Mouse (Mus musculus): ENCODE measurements around the gene Zswim8. TPM values are rescaled to one million over a fixed set of nuclear protein-coding genes. Genes with fewer than 3 reads are reported as not detected.

Zswim8 gene
- total and polyA plus RNA-seq, 3 experiments = 16.5 to 35.5 TPM; not detected in 1

DNA sequence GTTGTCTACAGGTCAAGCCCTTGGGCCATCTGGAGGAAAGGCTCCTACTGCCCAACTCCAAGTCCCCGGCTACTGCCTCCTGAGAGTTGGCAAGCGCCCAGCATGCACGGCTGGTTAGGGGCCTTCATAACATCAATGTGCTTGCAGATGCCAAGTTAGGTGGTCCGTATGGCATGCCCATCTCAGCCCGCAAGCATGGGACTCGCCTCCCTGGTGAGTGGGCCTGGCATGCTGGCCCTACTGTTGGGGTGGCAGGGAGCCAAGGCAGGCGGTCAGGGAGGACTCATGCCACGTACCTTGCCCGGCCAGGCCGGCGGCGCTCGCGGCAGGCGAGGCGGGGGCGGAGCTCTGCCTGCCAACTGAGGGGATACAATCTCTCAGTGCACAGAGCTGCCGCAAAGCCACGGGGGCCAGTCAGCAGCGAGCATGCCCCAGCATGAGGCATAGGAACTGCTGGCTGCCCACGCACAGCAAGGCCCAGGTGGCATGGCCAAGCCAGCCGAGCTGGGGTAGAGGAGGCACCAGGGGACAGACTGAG lies 50.1 kb downstream of the Zswim8 start:
- H3K36me3 ChIP-seq (ENCODE audit: control insufficient read depth in 1 of 2, insufficient read depth in 2 of 2, low read length in 2 of 2) = peaks cover 1 to 7% of the 10 kb centered on the region in 2 experiments; a peak in 3 of 4 replicates
- DNase-seq (ENCODE audit: low read depth, low spot score) = no peak
- no peak overlapping the region for H3K9ac ChIP-seq (ENCODE audit: control insufficient read depth, low read depth, low read length, poor library complexity, severe bottlenecking)

DNA sequence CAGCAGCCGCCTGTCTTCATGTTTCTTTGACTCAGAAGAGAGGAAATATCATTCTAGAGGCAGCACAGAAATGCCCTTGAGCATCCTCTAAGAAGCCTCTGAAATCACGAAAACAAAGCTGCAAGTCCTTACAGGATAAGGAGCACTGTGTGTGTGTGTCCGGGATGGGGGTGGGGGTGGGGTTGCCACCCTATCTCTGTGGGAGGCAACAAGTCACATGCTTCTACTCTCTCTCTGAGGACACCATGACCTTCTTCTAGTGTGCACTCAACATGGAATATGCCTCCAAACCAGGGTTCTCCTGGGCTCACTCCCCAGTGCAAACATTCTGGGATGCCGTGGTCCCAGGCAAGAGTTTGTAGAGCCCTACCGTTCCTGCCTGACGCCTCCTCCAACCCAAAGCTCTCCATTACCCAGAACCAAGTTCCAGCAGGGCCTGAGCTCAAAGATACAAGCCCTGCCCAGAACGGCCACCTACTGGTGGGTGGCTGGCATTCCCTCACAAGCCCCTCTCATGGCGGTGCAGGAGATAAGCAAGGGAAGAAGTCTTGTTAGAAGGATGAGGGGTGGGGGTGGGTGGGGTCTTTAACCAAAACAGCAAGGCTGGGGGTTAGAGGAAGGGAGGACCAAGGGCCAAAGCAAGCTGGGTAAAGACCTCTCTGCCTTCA lies 51.5 kb downstream of the Zswim8 start:
- Histone ChIP-seq H3K36me3 (ENCODE audit: control insufficient read depth in 1 of 2, insufficient read depth in 2 of 2, low read length in 2 of 2) (peaks cover 1 to 4% of the 10 kb centered on the region in 2 experiments; a peak in 3 of 4 replicates), H3K4me1 (ENCODE audit: control insufficient read depth in 1 of 2, insufficient read depth in 2 of 2, low read length in 2 of 2) (no peaks in the 10 kb centered on the region), H3K79me2 (ENCODE audit: control insufficient read depth, insufficient read depth, low read length, poor library complexity) (no peaks in the 10 kb centered on the region)

More for the DNA sequence above, 50.1 kb downstream of the Zswim8 start:
- H3K4me1 ChIP-seq (ENCODE audit: control insufficient read depth in 1 of 2, insufficient read depth in 2 of 2, low read length in 2 of 2) = peaks cover 0 to 3% of the 10 kb centered on the region in 2 experiments; a peak in 2 of 4 replicates
- H3K27ac ChIP-seq (ENCODE audit: control insufficient read depth, low read depth, low read length) = no peak overlapping the region
- H3K79me2 ChIP-seq (ENCODE audit: control insufficient read depth, insufficient read depth, low read length, poor library complexity) = no peaks in the 10 kb centered on the region
- H3K9me3 ChIP-seq (replicated peaks; ENCODE audit: insufficient read depth, low read length) = no peaks in the 10 kb centered on the region
- TF ChIP-seq NELFE (IDR thresholded peaks at IDR 0.05; ENCODE audit: low read depth, low read length) = no peak
- no peaks in the 10 kb centered on the region for H3K27me3 ChIP-seq (ENCODE audit: control insufficient read depth in 1 of 2, insufficient read depth in 2 of 2, low read length in 2 of 2)
- no peak overlapping the region for H3K4me3 ChIP-seq (ENCODE audit: control insufficient read depth in 1 of 2, insufficient read depth in 1 of 2, low read depth in 2 of 2, low read length in 2 of 2)

GRCm38 (mm10) chr14:20764942-20765341 lies 57.6 kb downstream of the Zswim8 start:
- peaks cover 0 to 4% of the 10 kb centered on the region in 2 experiments; a peak in 2 of 4 replicates for H3K36me3 ChIP-seq (ENCODE audit: control insufficient read depth in 1 of 2, insufficient read depth in 2 of 2, low read length in 2 of 2)

More for the DNA sequence above, 51.5 kb downstream of the Zswim8 start:
- Histone ChIP-seq H3K4me3 (ENCODE audit: control insufficient read depth in 1 of 2, insufficient read depth in 1 of 2, low read depth in 2 of 2, low read length in 2 of 2) (no peak overlapping the region), H3K27me3 (ENCODE audit: control insufficient read depth in 1 of 2, insufficient read depth in 2 of 2, low read length in 2 of 2) (no peaks in the 10 kb centered on the region), H3K9ac (ENCODE audit: control insufficient read depth, low read depth, low read length, poor library complexity, severe bottlenecking) (no peak overlapping the region), H3K27ac (ENCODE audit: control insufficient read depth, low read depth, low read length) (no peak overlapping the region), H3K9me3 (replicated peaks; ENCODE audit: insufficient read depth, low read length) (no peaks in the 10 kb centered on the region)
- DNase-seq (ENCODE audit: low read depth, low spot score) = no peak
- no peak for TF ChIP-seq ZMIZ1 (IDR thresholded peaks at IDR 0.05; ENCODE audit: low read depth, low read length)
- TF ChIP-seq BHLHE40 (IDR thresholded peaks at IDR 0.05; ENCODE audit: borderline replicate concordance, low read depth, low read length) = no peak
- TF ChIP-seq CTCF (IDR thresholded peaks at IDR 0.05 in 2 of 3, conservative IDR thresholded peaks at IDR 0.05 in 1 of 3; ENCODE audit: control insufficient read depth in 1 of 3, insufficient read depth in 1 of 3, low read depth in 2 of 3, low read length in 3 of 3, poor library complexity in 1 of 3, severe bottlenecking in 1 of 3) = 0 out of 6 replicates have a peak, but pooled peaks of 2 of the 3 experiments have one; percentile 1 to 10
- TF ChIP-seq ETS1 (IDR thresholded peaks at IDR 0.05; ENCODE audit: low read depth, low read length) = no peak
- no peak for TF ChIP-seq MAZ (IDR thresholded peaks at IDR 0.05; ENCODE audit: low read depth, low read length)
- TF ChIP-seq MAX (IDR thresholded peaks at IDR 0.05; ENCODE audit: low read length) = no peak
- no peak for TF ChIP-seq MXI1 (IDR thresholded peaks at IDR 0.05; ENCODE audit: low read depth, low read length)
- no peak for TF ChIP-seq UBTF (IDR thresholded peaks at IDR 0.05; ENCODE audit: borderline replicate concordance, insufficient read depth, low read depth, low read length)
- TF ChIP-seq EP300 (IDR thresholded peaks at IDR 0.05; ENCODE audit: low read depth in 1 of 2, low read length in 2 of 2) = no peak

More at GRCm38 (mm10) chr14:20764942-20765341, 57.6 kb downstream of the Zswim8 start:
- Histone ChIP-seq H3K4me3 (ENCODE audit: control insufficient read depth in 1 of 2, insufficient read depth in 1 of 2, low read depth in 2 of 2, low read length in 2 of 2) (no peak overlapping the region), H3K79me2 (ENCODE audit: control insufficient read depth, insufficient read depth, low read length, poor library complexity) (no peaks in the 10 kb centered on the region), H3K9ac (ENCODE audit: control insufficient read depth, low read depth, low read length, poor library complexity, severe bottlenecking) (no peak overlapping the region), H3K9me3 (replicated peaks; ENCODE audit: insufficient read depth, low read length) (no peaks in the 10 kb centered on the region), H3K27me3 (ENCODE audit: control insufficient read depth in 1 of 2, insufficient read depth in 2 of 2, low read length in 2 of 2) (no peaks in the 10 kb centered on the region), H3K4me1 (ENCODE audit: control insufficient read depth in 1 of 2, insufficient read depth in 2 of 2, low read length in 2 of 2) (no peaks in the 10 kb centered on the region), H3K27ac (ENCODE audit: control insufficient read depth, low read depth, low read length) (no peak overlapping the region)
- no peak for DNase-seq (ENCODE audit: low read depth, low spot score)
- TF ChIP-seq MXI1 (IDR thresholded peaks at IDR 0.05; ENCODE audit: low read depth, low read length) = no peak
- no peak for TF ChIP-seq UBTF (IDR thresholded peaks at IDR 0.05; ENCODE audit: borderline replicate concordance, insufficient read depth, low read depth, low read length)
- no peak for TF ChIP-seq KAT2A (conservative IDR thresholded peaks at IDR 0.05; ENCODE audit: low read depth, low read length)
- no peak for TF ChIP-seq MEF2A (IDR thresholded peaks at IDR 0.05; ENCODE audit: extremely low read depth, insufficient replicate concordance, low read depth, low read length, poor library complexity, severe bottlenecking)
- no peak for TF ChIP-seq ELF1 (IDR thresholded peaks at IDR 0.05; ENCODE audit: low read depth, low read length)
- TF ChIP-seq MYB (IDR thresholded peaks at IDR 0.05; ENCODE audit: low read depth, low read length) = no peak
- no peak for TF ChIP-seq TCF12 (IDR thresholded peaks at IDR 0.05; ENCODE audit: low read depth, low read length)
- TF ChIP-seq RAD21 (IDR thresholded peaks at IDR 0.05; ENCODE audit: low read depth, low read length) = no peak
- no peak for TF ChIP-seq NRF1 (IDR thresholded peaks at IDR 0.05; ENCODE audit: insufficient read depth, low read depth, low read length, poor library complexity, severe bottlenecking)
- TF ChIP-seq MAX (IDR thresholded peaks at IDR 0.05; ENCODE audit: low read length) = no peak
- no peak for TF ChIP-seq GABPA (IDR thresholded peaks at IDR 0.05; ENCODE audit: low read depth, low read length)

Data from MEL (cell line).